Mouse (Mus musculus) megakaryocyte-erythroid progenitor cell, adult 5-6 weeks (primary cell): Measurements from ENCODE around the gene Mrpl12. TPM values are rescaled to one million over a fixed set of nuclear protein-coding genes. Genes with fewer than 3 reads are reported as not detected.

ENCODE experiments used
- ATAC-seq: replicated peaks from 2 replicates; pipeline ENCODE4 v1.8.0; 2016; ENCODE audit warnings: mild to moderate bottlenecking, inconsistent platforms; ENCODE audit not compliant: severe bottlenecking, poor library complexity, low FRiP score, low TSS enrichment
- total RNA-seq, 2 experiments: library from RNA; stranded (forward) in 1 of 2; stranded (reverse) in 1 of 2; fragments of 200-1000, 215-1000 nt in 1 of 2; fragments of >200 nt in 1 of 2; fragmentation: Nextera tagmentation in 1 of 2; gene quantifications; 2 replicates each; pipeline ENCODE4 v1.2.3; 2014 to 2017

Mrpl12 gene
- total RNA-seq (2014; fragmentation: Nextera tagmentation) (165 and 221 TPM in 2 replicates), total RNA-seq (2017) (151 and 192 TPM in 2 replicates)

- ATAC-seq, result peak; percentile 85
Measured at GRCm38 (mm10) chr11:120484265-120484981, at the start of gene Mrpl12. Mrpl12 (plus strand) TSS chr11:120484613.

DNA sequence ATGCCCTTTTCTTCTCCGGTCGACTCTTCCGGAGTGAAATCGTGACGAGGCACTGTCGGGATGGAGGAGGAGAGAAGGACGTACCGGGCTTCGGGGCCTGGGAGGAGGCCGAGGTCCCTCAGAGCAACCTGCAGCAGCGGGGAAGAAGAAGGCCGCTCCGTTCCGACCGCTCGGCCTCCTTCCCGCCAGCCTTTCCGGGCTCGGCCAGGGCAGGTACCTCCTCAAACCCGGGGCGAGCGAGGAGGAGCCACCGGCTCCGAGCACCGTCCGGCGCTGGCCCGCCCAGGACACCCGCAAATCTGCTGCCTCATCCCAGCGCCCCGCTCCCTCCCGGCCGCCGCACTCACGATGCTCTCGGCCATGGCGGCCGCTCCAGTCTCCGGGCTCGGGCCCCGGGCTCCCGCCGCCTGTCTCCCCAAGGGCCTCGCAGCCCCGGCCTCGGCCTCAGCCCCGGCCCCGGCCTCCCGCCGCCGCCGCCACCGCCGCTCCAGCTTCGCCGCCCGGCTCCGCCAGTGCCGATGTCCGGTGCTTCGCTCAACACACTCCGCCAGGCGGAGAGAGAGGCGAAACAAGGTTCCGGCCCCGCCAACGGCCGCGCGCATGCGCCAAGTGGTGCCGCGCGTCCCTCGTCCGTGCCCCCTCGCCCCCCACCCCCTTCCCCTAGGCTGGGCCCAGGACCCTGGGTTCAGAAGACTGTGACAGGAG lies 47.1 kb upstream of the Mrpl12 start, which contains the start of gene Nploc4:
Nploc4 (minus strand) TSS at position 557 of the 705 bp plus-strand sequence.
- ATAC-seq, result peak; percentile 70

GRCm38 (mm10) chr11:120437857-120438385 lies 46.5 kb upstream of the Mrpl12 start:
- no peak for ATAC-seq

DNA sequence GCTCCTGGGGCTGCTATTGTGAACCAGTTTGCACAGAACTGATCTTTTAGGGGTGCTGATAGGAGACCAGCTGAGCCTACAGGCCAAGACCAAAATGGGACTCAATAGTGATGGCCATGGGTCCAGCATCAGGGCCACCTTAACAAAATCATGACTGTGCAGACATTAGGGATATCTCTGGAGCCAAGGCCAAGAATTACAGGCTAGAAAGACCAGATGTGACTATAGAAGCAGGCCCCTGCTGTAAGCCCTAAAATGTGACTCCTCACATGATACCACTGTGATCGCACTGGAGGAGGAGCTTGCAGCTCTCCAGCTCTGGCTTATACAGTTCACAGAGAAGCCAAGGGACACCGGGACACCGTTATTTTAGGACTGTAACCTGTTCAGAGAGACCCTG lies 42.1 kb upstream of the Mrpl12 start, which contains the start of gene Tspan10:
Tspan10 (plus strand) TSS at position 301 of the 400 bp plus-strand sequence.
- no peak for ATAC-seq

DNA sequence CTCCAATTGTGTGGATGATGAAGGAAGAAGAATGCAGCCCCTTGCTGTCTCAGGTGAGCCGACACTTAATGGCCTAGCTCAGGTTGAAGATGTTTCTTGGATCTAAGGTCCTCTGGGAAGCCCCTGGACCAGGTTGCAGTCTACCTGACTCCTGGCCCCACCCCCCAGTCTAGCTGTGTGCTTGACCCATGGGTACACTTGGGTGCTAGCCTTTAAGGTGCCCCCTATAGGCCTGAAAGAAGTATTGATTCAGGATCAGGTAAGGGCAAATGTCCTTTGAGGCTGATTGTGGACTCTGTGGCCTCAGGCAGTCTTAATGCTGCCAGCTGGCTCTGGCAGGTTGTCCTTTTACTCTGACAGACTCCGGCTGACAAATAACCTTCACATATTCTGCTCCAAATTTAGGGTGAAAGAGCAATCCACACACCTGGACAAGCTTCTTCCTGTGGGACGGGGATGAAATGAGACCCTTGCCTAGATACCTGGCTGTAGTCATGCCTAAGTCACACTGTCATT lies 41.6 kb upstream of the Mrpl12 start:
- no peak for ATAC-seq

- ATAC-seq, result no peak
Measured at GRCm38 (mm10) chr11:120444106-120444505, 40.3 kb upstream of the Mrpl12 start.

GRCm38 (mm10) chr11:120445475-120445874 lies 38.9 kb upstream of the Mrpl12 start:
- no peak for ATAC-seq

- no peak for ATAC-seq
Measured at GRCm38 (mm10) chr11:120447179-120447578, 37.2 kb upstream of the Mrpl12 start.

DNA sequence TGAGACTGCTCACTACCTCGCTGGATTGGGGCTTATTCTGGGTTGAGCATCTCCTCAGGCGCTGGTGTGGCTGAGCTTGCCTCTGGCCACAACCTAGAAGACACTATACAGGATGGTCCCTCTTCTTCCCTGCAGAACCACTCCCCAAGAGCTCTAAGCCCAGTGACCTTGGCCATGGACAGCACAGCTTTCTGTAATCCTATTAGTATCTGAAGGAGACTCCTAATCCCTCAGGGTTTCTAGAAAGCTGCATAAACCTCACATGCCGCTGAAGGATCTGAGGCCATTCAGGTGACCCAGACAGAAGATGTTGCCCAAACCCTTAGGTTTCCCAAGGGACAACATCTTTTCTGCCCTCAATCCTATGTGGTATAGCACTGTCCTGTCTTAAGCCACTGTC lies 32.2 kb upstream of the Mrpl12 start:
- no peak for ATAC-seq

GRCm38 (mm10) chr11:120453306-120453705 lies 31.1 kb upstream of the Mrpl12 start, which contains the start of gene Pde6g:
Pde6g (minus strand) TSS chr11:120453500.
- ATAC-seq, result no peak

- ATAC-seq, result no peak
Measured at GRCm38 (mm10) chr11:120454965-120455364, 29.4 kb upstream of the Mrpl12 start.

- 0 out of 2 replicates have a peak, but pooled peaks have one; percentile 32 for ATAC-seq
Measured at GRCm38 (mm10) chr11:120455413-120455812, 29.0 kb upstream of the Mrpl12 start.

DNA sequence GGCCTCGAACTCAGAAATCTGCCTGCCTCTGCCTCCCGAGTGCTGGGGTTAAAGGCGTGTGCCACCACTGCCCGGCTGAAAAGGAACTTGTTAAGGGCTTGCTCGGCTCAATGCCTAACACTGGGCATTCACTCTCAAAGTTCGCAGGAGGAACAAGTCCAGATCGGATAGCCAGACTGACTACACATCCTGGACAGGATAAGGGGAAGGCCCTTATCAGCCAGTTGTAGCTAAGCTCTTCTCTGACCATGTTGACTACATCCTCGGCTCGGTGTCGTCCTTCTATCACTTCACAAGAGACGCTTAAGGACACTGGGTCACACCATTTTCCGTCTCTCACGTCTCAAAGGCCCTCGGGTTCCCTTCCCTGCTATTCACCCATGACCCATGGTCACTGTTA lies 27.0 kb upstream of the Mrpl12 start:
- ATAC-seq, result peak; percentile 35; the same call in 1 of the 2 replicates

- peak; percentile 81 for ATAC-seq
Measured at GRCm38 (mm10) chr11:120457772-120458751, 26.4 kb upstream of the Mrpl12 start, which contains the start of the genes Oxld1 and Ccdc137. Oxld1 (minus strand) TSS chr11:120458068. Ccdc137 (plus strand) TSS chr11:120458115.

DNA sequence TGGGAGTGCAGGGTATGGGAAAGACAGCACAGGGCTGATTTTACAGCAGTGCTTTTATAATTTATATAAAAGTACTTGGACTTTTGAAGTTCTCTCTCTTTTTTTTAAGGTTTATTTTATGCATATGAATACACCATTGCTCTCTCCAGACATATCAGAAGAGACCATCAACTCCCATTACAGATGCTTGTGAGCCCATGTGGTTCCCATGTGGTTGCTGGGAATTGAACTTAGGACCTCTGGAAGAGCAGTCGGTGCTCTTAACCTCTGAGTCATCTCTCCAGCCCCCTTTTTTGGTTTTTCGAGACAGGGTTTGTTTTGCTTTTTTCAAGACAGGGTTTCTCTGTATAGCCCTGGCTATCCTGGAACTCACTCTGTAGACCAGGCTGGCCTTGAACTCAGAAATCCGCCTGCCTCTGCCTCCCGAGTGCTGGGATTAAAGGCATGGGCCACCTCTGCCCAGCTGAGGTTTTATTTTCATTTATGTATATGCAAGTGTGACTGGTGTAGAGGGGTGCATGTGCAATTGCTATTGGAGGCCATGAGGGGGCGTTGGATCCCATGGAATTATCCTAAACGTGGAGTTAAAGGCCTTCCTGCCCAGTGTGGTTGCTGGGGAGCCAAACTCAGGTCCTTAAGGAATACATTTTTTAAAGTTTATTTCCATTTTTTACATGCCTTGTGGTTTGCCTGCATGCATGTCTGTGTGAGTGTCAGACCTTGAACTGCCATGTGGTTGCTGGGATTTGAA lies 25.4 kb upstream of the Mrpl12 start:
- no peak for ATAC-seq

GRCm38 (mm10) chr11:120463536-120463935 lies 20.9 kb upstream of the Mrpl12 start:
- no peak for ATAC-seq

DNA sequence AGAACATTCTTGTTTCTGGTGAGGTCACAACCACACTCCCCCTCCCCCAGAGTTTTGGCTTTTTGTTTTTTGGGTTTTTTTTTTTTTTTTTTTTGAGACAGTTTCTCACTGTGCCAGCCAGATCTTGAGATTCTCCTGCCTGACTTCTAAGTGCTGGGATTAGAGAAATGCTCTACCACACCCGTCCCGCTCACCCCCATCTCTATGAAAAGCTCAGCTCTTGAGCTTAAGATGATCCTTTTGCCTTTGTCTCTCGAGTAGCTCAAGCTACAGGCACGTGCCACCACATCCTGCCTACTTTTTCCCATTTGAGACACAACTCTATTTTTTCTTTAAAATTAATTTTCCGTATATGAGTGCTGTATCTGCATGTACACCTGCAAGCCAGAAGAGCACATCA lies 20.0 kb upstream of the Mrpl12 start:
- no peak for ATAC-seq

DNA sequence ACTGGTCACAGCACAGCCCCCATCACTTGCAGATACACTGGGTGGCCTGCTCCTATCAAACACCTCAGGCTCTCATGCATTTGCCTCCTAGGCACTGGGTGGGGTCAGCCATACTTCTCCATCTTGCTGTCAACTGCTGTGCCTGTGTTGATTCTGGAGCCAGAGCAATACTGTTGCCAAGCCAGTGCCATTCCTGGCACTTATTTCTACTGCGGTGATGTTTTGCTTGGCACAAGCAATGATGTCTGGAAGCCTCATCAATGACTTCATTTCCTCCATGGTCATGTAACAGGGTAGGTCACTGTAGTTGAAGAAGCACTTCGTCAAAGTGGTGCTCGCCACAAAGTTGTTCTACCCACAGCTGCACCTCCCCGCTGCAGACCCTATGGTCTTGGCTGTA lies 18.9 kb upstream of the Mrpl12 start:
- no peak for ATAC-seq
